Mouse (Mus musculus) heart, adult 2 months (tissue): ENCODE measurements around the gene Pea15a. TPM values are rescaled to one million over a fixed set of nuclear protein-coding genes. Genes with fewer than 3 reads are reported as not detected.

Source experiments
- DNase-seq, 2 experiments: peaks; one replicate each; pipeline ENCODE4 v3.0.0; 2021
- H3K27ac ChIP-seq: fragments of 200-600 bp; 2 replicates; pipeline ENCODE4 v1.8.1; 2022
- H3K27me3 ChIP-seq: fragments of 200-500 bp; 2 replicates; pipeline ENCODE4 v1.6.1; 2012; ENCODE audit warnings: mild to moderate bottlenecking, low read length, inconsistent platforms, mixed read lengths; ENCODE audit not compliant: control insufficient read depth, insufficient read depth
- H3K36me3 ChIP-seq: fragments of 200-500 bp; 2 replicates; pipeline ENCODE4 v1.6.1; 2012; ENCODE audit warnings: low read length, inconsistent platforms; ENCODE audit not compliant: control insufficient read depth, insufficient read depth
- H3K4me1 ChIP-seq: fragments of 200-500 bp; 2 replicates; pipeline ENCODE4 v1.6.1; 2011; ENCODE audit warnings: low read length; ENCODE audit not compliant: control insufficient read depth, insufficient read depth
- H3K4me3 ChIP-seq: fragments of 200-600 bp; 2 replicates; pipeline ENCODE4 v1.8.1; 2022
- H3K79me2 ChIP-seq: fragments of 200-500 bp; replicated peaks from 2 replicates; pipeline ENCODE4 v1.6.1; 2012; ENCODE audit warnings: mild to moderate bottlenecking, inconsistent platforms, low read length, moderate library complexity, mixed read lengths; ENCODE audit not compliant: control insufficient read depth, insufficient read depth
- H3K9ac ChIP-seq: fragments of 200-500 bp; 2 replicates; pipeline ENCODE4 v1.6.1; 2012; ENCODE audit warnings: low read depth, mild to moderate bottlenecking, control low read depth, inconsistent platforms, low read length, mixed read lengths
- CTCF ChIP-seq: fragments of 200-600 bp; IDR thresholded peaks from 2 replicates; pipeline ENCODE4 v1.8.1; 2022; ENCODE audit warnings: antibody characterized with exemption, mild to moderate bottlenecking, moderate library complexity
- EP300 ChIP-seq: fragments of 200-500 bp; IDR thresholded peaks from 2 replicates; pipeline ENCODE4 v1.6.1; 2011; ENCODE audit warnings: low read depth, low read length, control low read depth; ENCODE audit not compliant: insufficient read depth
- POLR2A ChIP-seq: fragments of 200-500 bp; IDR thresholded peaks from 2 replicates; pipeline ENCODE4 v1.6.1; 2011; ENCODE audit warnings: mild to moderate bottlenecking, low read depth, low read length, control low read depth; ENCODE audit not compliant: insufficient read depth
- WGBS: fragments of 180-500 bp; shearing (Covaris S2); methylation state at CpG from one replicate; pipeline ENCODE4 v1.1.7; 2018; 5-methylcytosine and 5-hydroxymethylcytosine counted together
- intact Hi-C: fragments of 180-260 bp; cut with DNase I; formaldehyde crosslinking; loops from one replicate; pipeline ENCODE4 v1.15.1; 2025
- polyA plus RNA-seq: library from polyadenylated mRNA; depleted of rRNA; stranded (reverse); fragments of >200 nt; gene quantifications from 2 replicates; pipeline ENCODE4 v1.2.3, GENCODE M21; 2012
- total RNA-seq, 2 experiments: library from RNA; stranded (reverse); gene quantifications; 2 replicates each; pipeline ENCODE4 v1.2.3; 2021

Pea15a gene
- total and polyA plus RNA-seq, 3 experiments: 52.2 to 69.8 (median 56.8) TPM

GRCm38 (mm10) chr1:172169809-172170208 is 36.8 kb downstream of the Pea15a start:
- Histone ChIP-seq H3K9ac (no peak overlapping the region), H3K36me3 (peaks cover 20% of the 10 kb centered on the region), H3K79me2 (peaks cover 3% of the 10 kb centered on the region), H3K27ac (no peak overlapping the region), H3K27me3 (no peaks in the 10 kb centered on the region), H3K4me3 (no peak overlapping the region), H3K4me1 (peaks cover 2% of the 10 kb centered on the region; the same call in 1 of the 2 replicates)
- DNase-seq: no peak
- intact Hi-C loops: no loop called here
- 89% methylated on average over 5 of the region's 5 CpGs for WGBS
- TF ChIP-seq EP300: no peak
- no peak for TF ChIP-seq CTCF
- no peak for TF ChIP-seq POLR2A

- no peak for DNase-seq
- no peaks in the 10 kb centered on the region for H3K27me3 ChIP-seq
- peaks cover 3% of the 10 kb centered on the region for H3K79me2 ChIP-seq
- no peak overlapping the region for H3K4me3 ChIP-seq
- no peak overlapping the region for H3K9ac ChIP-seq
- no peak overlapping the region for H3K27ac ChIP-seq
- H3K4me1 ChIP-seq: peaks cover 2% of the 10 kb centered on the region; the same call in 1 of the 2 replicates
- TF ChIP-seq POLR2A (no peak), CTCF (no peak), EP300 (no peak)
- 89% methylated on average over 5 of the region's 5 CpGs for WGBS
- peaks cover 13% of the 10 kb centered on the region for H3K36me3 ChIP-seq
- intact Hi-C loops: no loop called here
Observed at GRCm38 (mm10) chr1:172167911-172168310, 38.7 kb downstream of the Pea15a start.

- Histone ChIP-seq H3K9ac (no peak overlapping the region), H3K4me3 (no peak overlapping the region), H3K27me3 (no peaks in the 10 kb centered on the region), H3K27ac (no peak overlapping the region), H3K79me2 (peaks cover 5% of the 10 kb centered on the region; the same call in 1 of the 2 replicates), H3K4me1 (peaks cover 1% of the 10 kb centered on the region), H3K36me3 (peaks cover 22% of the 10 kb centered on the region)
- intact Hi-C loops: loop anchor here (1.0 to 5.0 kb wide), 4 partner anchors 34 to 147 kb away; no protein-coding TSS in a partner anchor
- no peak for TF ChIP-seq EP300
- TF ChIP-seq POLR2A: no peak
- no peak for TF ChIP-seq CTCF
- DNase-seq: no peak
- 90% methylated on average over 6 of the region's 6 CpGs for WGBS
Observed at GRCm38 (mm10) chr1:172162959-172163358, 43.6 kb downstream of the Pea15a start.

GRCm38 (mm10) chr1:172162009-172162408 is 44.6 kb downstream of the Pea15a start:
- WGBS: 70% methylated on average over 1 of the region's 1 CpGs
- Histone ChIP-seq H3K27ac (peak overlapping the region; percentile 82; the same call in 1 of the 2 replicates), H3K27me3 (no peaks in the 10 kb centered on the region), H3K4me3 (no peak overlapping the region), H3K36me3 (peaks cover 22% of the 10 kb centered on the region), H3K9ac (no peak overlapping the region), H3K79me2 (peaks cover 5% of the 10 kb centered on the region; the same call in 1 of the 2 replicates), H3K4me1 (peaks cover 1% of the 10 kb centered on the region)
- intact Hi-C loops: loop anchor here (1.0 to 5.0 kb wide), 4 partner anchors 35 to 148 kb away; no protein-coding TSS in a partner anchor
- TF ChIP-seq EP300: no peak
- TF ChIP-seq CTCF: peak; percentile 91
- TF ChIP-seq POLR2A: no peak
- DNase-seq: peak in 1 of 2 experiments; percentile 27

- peak overlapping the region; percentile 82 for H3K27ac ChIP-seq
- no peaks in the 10 kb centered on the region for H3K27me3 ChIP-seq
- intact Hi-C loops: loop anchor here (5.0 kb wide), 1 partner anchor 37 kb away; no protein-coding TSS in a partner anchor
- peaks cover 24% of the 10 kb centered on the region for H3K36me3 ChIP-seq
- no peak overlapping the region for H3K9ac ChIP-seq
- DNase-seq: no peak
- TF ChIP-seq POLR2A (no peak), CTCF (no peak), EP300 (no peak)
- peaks cover 6% of the 10 kb centered on the region for H3K79me2 ChIP-seq
- H3K4me1 ChIP-seq: peaks cover 1% of the 10 kb centered on the region
- no peak overlapping the region for H3K4me3 ChIP-seq
Observed at GRCm38 (mm10) chr1:172160508-172160907, 46.1 kb downstream of the Pea15a start.

- intact Hi-C loops: loop anchor here (5.0 kb wide), 1 partner anchor 37 kb away; no protein-coding TSS in a partner anchor
- H3K36me3 ChIP-seq: peaks cover 23% of the 10 kb centered on the region
- 20% methylated on average over 4 of the region's 4 CpGs for WGBS
- H3K27me3 ChIP-seq: no peaks in the 10 kb centered on the region
- TF ChIP-seq POLR2A: no peak
- no peak for TF ChIP-seq EP300
- no peak for TF ChIP-seq CTCF
- H3K9ac ChIP-seq: no peak overlapping the region
- no peak overlapping the region for H3K4me3 ChIP-seq
- peak overlapping the region; percentile 82 for H3K27ac ChIP-seq
- H3K79me2 ChIP-seq: peaks cover 6% of the 10 kb centered on the region
- peaks cover 1% of the 10 kb centered on the region for H3K4me1 ChIP-seq
- DNase-seq: no peak
Observed at GRCm38 (mm10) chr1:172159970-172160369, 46.6 kb downstream of the Pea15a start.
